Mouse (Mus musculus): Measurements from ENCODE around the gene Ggt6.

DNA sequence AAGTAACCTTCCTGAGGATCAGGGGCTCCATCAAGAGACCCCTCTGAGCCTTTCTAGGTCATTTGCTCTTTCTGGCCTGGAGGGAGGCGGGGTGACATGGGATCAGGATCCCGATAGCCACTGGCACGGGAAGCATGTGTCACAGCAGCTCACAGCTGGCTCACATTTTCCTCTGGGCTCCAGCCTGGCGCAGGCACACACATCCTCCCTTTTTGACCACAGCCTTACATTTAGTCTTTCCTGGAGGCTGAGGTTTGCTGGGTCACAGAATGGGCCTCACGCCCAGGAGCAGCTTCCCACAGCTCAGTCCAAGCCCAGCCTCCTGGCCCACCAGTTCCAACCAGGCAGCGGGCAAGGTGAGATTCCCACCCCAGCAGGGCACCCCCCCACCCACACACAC lies 42.9 kb downstream of the Ggt6 start:
- no peak for TF ChIP-seq EP300 (IDR thresholded peaks at IDR 0.05; ENCODE audit: low read depth)
- no peak for TF ChIP-seq CTCF (IDR thresholded peaks at IDR 0.05; ENCODE audit: low read depth)

Measured in liver, postnatal 0 days (tissue).